Mouse (Mus musculus): ENCODE results near the gene Nfe2l1.

Gene Nfe2l1

GRCm38 (mm10) chr11:96847240-96847639 lies 17.5 kb upstream of the Nfe2l1 start:
- DNase-seq (ENCODE audit: low spot score), result no peak

GRCm38 (mm10) chr11:96843627-96844026 lies 13.9 kb upstream of the Nfe2l1 start:
- no peak for DNase-seq (ENCODE audit: low spot score)

GRCm38 (mm10) chr11:96840290-96840689 lies 10.5 kb upstream of the Nfe2l1 start:
- no peak for DNase-seq (ENCODE audit: low spot score)

- DNase-seq (ENCODE audit: low spot score), result no peak
These were observed 10.1 kb upstream of the Nfe2l1 start for GRCm38 (mm10) chr11:96839877-96840276.

GRCm38 (mm10) chr11:96839428-96839827 lies 9.7 kb upstream of the Nfe2l1 start:
- no peak for DNase-seq (ENCODE audit: low spot score)

- DNase-seq (ENCODE audit: low spot score), result no peak
These were observed 8.6 kb upstream of the Nfe2l1 start for GRCm38 (mm10) chr11:96838341-96838740.

GRCm38 (mm10) chr11:96837298-96837697 lies 7.5 kb upstream of the Nfe2l1 start:
- DNase-seq (ENCODE audit: low spot score), result no peak

- DNase-seq (ENCODE audit: low spot score), result no peak
These were observed 4.4 kb upstream of the Nfe2l1 start for GRCm38 (mm10) chr11:96834127-96834526.

GRCm38 (mm10) chr11:96832973-96833372 lies 3.2 kb upstream of the Nfe2l1 start:
- no peak for DNase-seq (ENCODE audit: low spot score)

GRCm38 (mm10) chr11:96832541-96832940 lies 2.8 kb upstream of the Nfe2l1 start:
- DNase-seq (ENCODE audit: low spot score), result no peak

GRCm38 (mm10) chr11:96831516-96831915 lies 1.7 kb upstream of the Nfe2l1 start:
- no peak for DNase-seq (ENCODE audit: low spot score)

GRCm38 (mm10) chr11:96830539-96831216 lies 910 bp upstream of the Nfe2l1 start:
- no peak for DNase-seq (ENCODE audit: low spot score)

GRCm38 (mm10) chr11:96829403-96829812 lies 360 bp downstream of the Nfe2l1 start:
- DNase-seq (ENCODE audit: low spot score), result peak; percentile 83

GRCm38 (mm10) chr11:96828881-96829280 lies 887 bp downstream of the Nfe2l1 start:
- no peak for DNase-seq (ENCODE audit: low spot score)

GRCm38 (mm10) chr11:96827917-96828316 lies 1.9 kb downstream of the Nfe2l1 start:
- no peak for DNase-seq (ENCODE audit: low spot score)

GRCm38 (mm10) chr11:96827062-96827581 lies 2.6 kb downstream of the Nfe2l1 start:
- no peak for DNase-seq (ENCODE audit: low spot score)

GRCm38 (mm10) chr11:96826481-96826880 lies 3.3 kb downstream of the Nfe2l1 start:
- no peak for DNase-seq (ENCODE audit: low spot score)

GRCm38 (mm10) chr11:96824783-96825495 lies 4.8 kb downstream of the Nfe2l1 start:
- DNase-seq (ENCODE audit: low spot score), result no peak

GRCm38 (mm10) chr11:96823880-96824782 lies 5.6 kb downstream of the Nfe2l1 start:
- peak; percentile 69 for DNase-seq (ENCODE audit: low spot score)

- no peak for DNase-seq (ENCODE audit: low spot score)
These were observed 6.3 kb downstream of the Nfe2l1 start for GRCm38 (mm10) chr11:96823471-96823837.

- no peak for DNase-seq (ENCODE audit: low spot score)
These were observed 6.9 kb downstream of the Nfe2l1 start for GRCm38 (mm10) chr11:96822675-96823470.

- no peak for DNase-seq (ENCODE audit: low spot score)
These were observed 7.8 kb downstream of the Nfe2l1 start for GRCm38 (mm10) chr11:96821956-96822355.

Measured in c-Kit-positive CD71-positive TER-119-positive erythroid progenitor cells, embryonic 14.5 days (primary cell).